Mouse (Mus musculus) forebrain, embryonic 10.5 days (tissue): ENCODE data around the gene Amd1. TPM values are rescaled to one million over a fixed set of nuclear protein-coding genes. Genes with fewer than 3 reads are reported as not detected.
A peak's percentile ranks its signal among the peaks of the same experiment; 100 is the strongest.

Experiments
- DNase-seq: peaks from one replicate; pipeline ENCODE4 v3.0.0-alpha.2; 2017; ENCODE audit warnings: low spot score; ENCODE audit errors: extremely low spot score
- H3K27ac ChIP-seq: fragments of 300-500 bp; sonication (generic); 2 replicates; pipeline ENCODE4 v1.5.1; 2016; ENCODE audit warnings: mild to moderate bottlenecking
- H3K27me3 ChIP-seq: fragments of 300-500 bp; sonication (generic); 2 replicates; pipeline ENCODE4 v1.6.1; 2016; ENCODE audit warnings: mild to moderate bottlenecking; ENCODE audit not compliant: poor library complexity, severe bottlenecking
- H3K36me3 ChIP-seq: fragments of 300-500 bp; sonication (generic); replicated peaks from 2 replicates; pipeline ENCODE4 v1.6.1; 2016; ENCODE audit warnings: mild to moderate bottlenecking, moderate library complexity
- H3K4me1 ChIP-seq: fragments of 300-500 bp; sonication (generic); 2 replicates; pipeline ENCODE4 v1.6.1; 2016
- H3K4me3 ChIP-seq: fragments of 300-500 bp; sonication (generic); 2 replicates; pipeline ENCODE4 v1.5.1; 2016; ENCODE audit warnings: mild to moderate bottlenecking, moderate library complexity
- H3K9me3 ChIP-seq: fragments of 300-500 bp; sonication (generic); 2 replicates; pipeline ENCODE4 v1.6.1; 2016; ENCODE audit warnings: mild to moderate bottlenecking, moderate library complexity
- whole genome bisulfite sequencing: fragments of 180-500 bp; shearing (Covaris S2); methylation state at CpG from one replicate; pipeline ENCODE4 v1.1.7; 2016; 5-methylcytosine and 5-hydroxymethylcytosine counted together
- polyA plus RNA-seq: library from polyadenylated mRNA; unstranded; fragments of >200 nt; fragmentation: Nextera tagmentation; extraction: Ambion mirVana; gene quantifications from 2 replicates; pipeline ENCODE4 v1.2.1, GENCODE M21; 2016

Gene Amd1
- polyA plus RNA-seq, 1 experiment from 2014 or later = 96.8 TPM

GRCm38 (mm10) chr10:40285571-40285970 is 16.4 kb downstream of the Amd1 start:
- Histone ChIP-seq H3K27me3 (no peaks in the 10 kb centered on the region), H3K4me1 (no peaks in the 10 kb centered on the region), H3K4me3 (no peak overlapping the region), H3K27ac (no peak overlapping the region), H3K36me3 (peaks cover 58% of the 10 kb centered on the region), H3K9me3 (no peaks in the 10 kb centered on the region)
- 92% methylated on average over 1 of the region's 1 CpGs for WGBS
- no peak for DNase-seq

GRCm38 (mm10) chr10:40284997-40285396 is 17.0 kb downstream of the Amd1 start:
- WGBS = 90% methylated on average over 3 of the region's 3 CpGs
- Histone ChIP-seq H3K27ac (no peak overlapping the region), H3K4me1 (no peaks in the 10 kb centered on the region), H3K36me3 (peaks cover 53% of the 10 kb centered on the region), H3K4me3 (no peak overlapping the region), H3K9me3 (no peaks in the 10 kb centered on the region), H3K27me3 (no peaks in the 10 kb centered on the region)
- no peak for DNase-seq

GRCm38 (mm10) chr10:40284179-40284831 is 17.7 kb downstream of the Amd1 start:
- no peak for DNase-seq
- Histone ChIP-seq H3K4me3 (no peak overlapping the region), H3K27ac (no peak overlapping the region), H3K9me3 (no peaks in the 10 kb centered on the region), H3K36me3 (peaks cover 46% of the 10 kb centered on the region), H3K27me3 (no peaks in the 10 kb centered on the region), H3K4me1 (no peaks in the 10 kb centered on the region)
- 80% methylated on average over 10 of the region's 10 CpGs for WGBS

- Histone ChIP-seq H3K9me3 (no peaks in the 10 kb centered on the region), H3K4me3 (no peak overlapping the region), H3K27ac (no peak overlapping the region), H3K27me3 (no peaks in the 10 kb centered on the region), H3K4me1 (no peaks in the 10 kb centered on the region), H3K36me3 (peaks cover 45% of the 10 kb centered on the region)
- DNase-seq = no peak
- 93% methylated on average over 9 of the region's 9 CpGs for WGBS
Measured at GRCm38 (mm10) chr10:40283636-40284035, 18.4 kb downstream of the Amd1 start.

- H3K9me3 ChIP-seq = no peaks in the 10 kb centered on the region
- no peaks in the 10 kb centered on the region for H3K4me1 ChIP-seq
- 96% methylated on average over 2 of the region's 2 CpGs for WGBS
- DNase-seq = no peak
- no peak overlapping the region for H3K27ac ChIP-seq
- no peaks in the 10 kb centered on the region for H3K27me3 ChIP-seq
- H3K36me3 ChIP-seq = peaks cover 33% of the 10 kb centered on the region
- H3K4me3 ChIP-seq = no peak overlapping the region
Measured at GRCm38 (mm10) chr10:40281565-40281964, 20.4 kb downstream of the Amd1 start.

- 70% methylated on average over 5 of the region's 5 CpGs for WGBS
- Histone ChIP-seq H3K36me3 (peaks cover 5% of the 10 kb centered on the region), H3K9me3 (no peaks in the 10 kb centered on the region), H3K4me3 (no peak overlapping the region), H3K27ac (no peak overlapping the region), H3K27me3 (no peaks in the 10 kb centered on the region), H3K4me1 (no peaks in the 10 kb centered on the region)
- DNase-seq = no peak
Measured at GRCm38 (mm10) chr10:40278317-40278716, 23.7 kb downstream of the Amd1 start.

GRCm38 (mm10) chr10:40275991-40276390 is 26.0 kb downstream of the Amd1 start:
- Histone ChIP-seq H3K9me3 (no peaks in the 10 kb centered on the region), H3K27me3 (no peaks in the 10 kb centered on the region), H3K27ac (no peak overlapping the region), H3K4me3 (no peak overlapping the region), H3K4me1 (no peaks in the 10 kb centered on the region), H3K36me3 (no peaks in the 10 kb centered on the region)
- WGBS = 85% methylated on average over 7 of the region's 7 CpGs
- DNase-seq = no peak

- Histone ChIP-seq H3K27me3 (no peaks in the 10 kb centered on the region), H3K9me3 (no peaks in the 10 kb centered on the region), H3K4me1 (no peaks in the 10 kb centered on the region), H3K4me3 (no peak overlapping the region), H3K27ac (no peak overlapping the region), H3K36me3 (no peaks in the 10 kb centered on the region)
- WGBS = 87% methylated on average over 5 of the region's 5 CpGs
- no peak for DNase-seq
Measured at GRCm38 (mm10) chr10:40273938-40274337, 28.0 kb downstream of the Amd1 start.

GRCm38 (mm10) chr10:40271216-40271615 is 30.8 kb downstream of the Amd1 start:
- Histone ChIP-seq H3K4me3 (no peak overlapping the region), H3K36me3 (no peaks in the 10 kb centered on the region), H3K27ac (no peak overlapping the region), H3K4me1 (no peaks in the 10 kb centered on the region), H3K9me3 (no peaks in the 10 kb centered on the region), H3K27me3 (no peaks in the 10 kb centered on the region)
- DNase-seq = no peak
- WGBS = 91% methylated on average over 3 of the region's 3 CpGs

- 78% methylated on average over 3 of the region's 3 CpGs for WGBS
- no peak for DNase-seq
- Histone ChIP-seq H3K27me3 (no peaks in the 10 kb centered on the region), H3K4me3 (no peak overlapping the region), H3K4me1 (peaks cover 5% of the 10 kb centered on the region), H3K9me3 (no peaks in the 10 kb centered on the region), H3K36me3 (no peaks in the 10 kb centered on the region), H3K27ac (no peak overlapping the region)
Measured at GRCm38 (mm10) chr10:40264920-40265319, 37.1 kb downstream of the Amd1 start.

- Histone ChIP-seq H3K36me3 (no peaks in the 10 kb centered on the region), H3K4me1 (peaks cover 13% of the 10 kb centered on the region), H3K9me3 (no peaks in the 10 kb centered on the region), H3K27ac (no peak overlapping the region), H3K4me3 (no peak overlapping the region), H3K27me3 (no peaks in the 10 kb centered on the region)
- DNase-seq = no peak
- 90% methylated on average over 4 of the region's 4 CpGs for WGBS
Measured at GRCm38 (mm10) chr10:40263691-40264090, 38.3 kb downstream of the Amd1 start.

- WGBS = 92% methylated on average over 6 of the region's 6 CpGs
Measured at GRCm38 (mm10) chr10:40262200-40262599, 39.8 kb downstream of the Amd1 start.

GRCm38 (mm10) chr10:40260305-40260704 is 41.7 kb downstream of the Amd1 start:
- H3K36me3 ChIP-seq = peaks cover 9% of the 10 kb centered on the region
- no peak overlapping the region for H3K4me3 ChIP-seq
- H3K4me1 ChIP-seq = peaks cover 23% of the 10 kb centered on the region
- H3K27ac ChIP-seq = no peak overlapping the region
- WGBS = 52% methylated on average over 5 of the region's 5 CpGs
- H3K9me3 ChIP-seq = no peaks in the 10 kb centered on the region
- H3K27me3 ChIP-seq = no peaks in the 10 kb centered on the region
- no peak for DNase-seq

More at GRCm38 (mm10) chr10:40262200-40262599, 39.8 kb downstream of the Amd1 start:
- H3K4me1 ChIP-seq = peaks cover 13% of the 10 kb centered on the region
- no peaks in the 10 kb centered on the region for H3K36me3 ChIP-seq
- H3K9me3 ChIP-seq = no peaks in the 10 kb centered on the region
- no peak overlapping the region for H3K27ac ChIP-seq
- no peak overlapping the region for H3K4me3 ChIP-seq
- no peaks in the 10 kb centered on the region for H3K27me3 ChIP-seq
- no peak for DNase-seq

GRCm38 (mm10) chr10:40259542-40259941 is 42.4 kb downstream of the Amd1 start:
- 17% methylated on average over 8 of the region's 8 CpGs for WGBS
- Histone ChIP-seq H3K4me1 (peaks cover 23% of the 10 kb centered on the region), H3K27ac (0 out of 2 replicates have a peak overlapping the region, but pooled peaks have one; percentile 15), H3K36me3 (peaks cover 15% of the 10 kb centered on the region), H3K9me3 (no peaks in the 10 kb centered on the region), H3K27me3 (no peaks in the 10 kb centered on the region), H3K4me3 (no peak overlapping the region)
- DNase-seq = no peak
